Mouse (Mus musculus) gastrocnemius, postnatal 25 days (tissue): ENCODE measurements at regions not wholly inside any gene's neighbourhood (a gene's known extent, or its start where the extent isn't known, plus 50 kb on each side); places are given as distances from the start of the nearest gene placed in this dataset.

ENCODE experiments used
- DNase-seq: peaks from one replicate; pipeline ENCODE4 v3.0.0; 2022

- DNase-seq, result no peak
Observed at GRCm38 (mm10) chr13:44564705-44565104, 164.6 kb upstream of the Jarid2 start.

- no peak for DNase-seq
Observed at GRCm38 (mm10) chr13:44567696-44568095, 161.6 kb upstream of the Jarid2 start.

- DNase-seq, result no peak
Observed at GRCm38 (mm10) chr13:44569241-44569778, 160.0 kb upstream of the Jarid2 start.

DNA sequence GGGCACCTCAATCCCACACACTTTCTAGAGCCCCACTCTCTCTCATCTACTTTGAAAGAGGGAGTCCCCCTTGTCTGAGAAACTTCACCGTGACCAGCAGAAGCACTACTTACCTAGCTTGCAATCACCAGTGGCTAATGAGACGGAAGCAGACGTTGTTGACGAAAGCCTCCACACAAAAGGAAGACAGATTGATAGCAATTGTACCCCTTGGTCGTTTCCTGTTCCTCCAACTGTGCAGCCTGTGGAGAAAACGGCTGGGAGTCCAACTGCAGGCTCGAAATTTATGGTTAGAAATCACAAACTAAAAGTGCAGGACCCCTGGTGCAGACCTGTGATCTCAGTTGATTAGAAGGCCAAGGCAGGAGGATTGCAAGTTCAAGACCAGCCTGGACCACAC, 155.8 kb upstream of the Jarid2 start:
- no peak for DNase-seq

- no peak for DNase-seq
Observed at GRCm38 (mm10) chr13:44579215-44579614, 150.1 kb upstream of the Jarid2 start.

- no peak for DNase-seq
Observed at GRCm38 (mm10) chr13:44580156-44580736, 149.0 kb upstream of the Jarid2 start.

DNA sequence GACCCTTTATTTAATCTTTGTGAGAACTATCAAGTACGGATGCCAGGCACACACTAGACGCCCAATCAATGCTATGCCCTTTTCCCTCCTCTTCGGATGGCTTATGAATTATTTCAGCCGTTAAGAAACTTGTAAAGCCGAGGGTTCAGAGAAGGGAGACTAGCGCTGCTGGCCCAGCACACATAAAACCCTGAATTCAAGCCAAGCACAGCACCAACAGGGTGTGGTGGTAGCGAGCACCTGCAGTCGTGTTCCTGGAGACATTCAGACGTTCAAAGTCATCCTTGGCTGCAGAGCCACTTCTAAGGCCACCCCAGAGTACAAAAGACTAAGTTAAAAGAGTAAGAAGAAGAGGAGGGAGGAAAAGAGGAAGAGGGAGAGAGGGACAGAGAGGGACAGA, 148.5 kb upstream of the Jarid2 start:
- no peak for DNase-seq

- DNase-seq, result no peak
Observed at GRCm38 (mm10) chr13:44581947-44582766, 147.1 kb upstream of the Jarid2 start.

DNA sequence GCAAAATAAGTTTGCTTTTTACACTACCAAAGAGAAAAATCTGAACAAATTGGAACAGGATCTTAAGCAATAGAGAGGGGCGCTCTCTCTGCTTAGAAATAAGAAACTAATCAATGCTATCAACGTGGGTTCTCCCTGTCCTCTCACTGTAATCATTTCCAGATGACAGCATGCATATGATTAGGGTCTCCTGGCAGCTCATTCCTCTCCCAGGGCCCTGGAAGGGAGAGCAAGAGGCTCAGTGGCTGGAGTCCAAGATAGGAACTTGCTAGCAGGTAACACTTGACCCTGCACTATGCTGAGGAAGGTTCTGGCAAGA, 146.5 kb upstream of the Jarid2 start:
- DNase-seq, result no peak

- no peak for DNase-seq
Observed at GRCm38 (mm10) chr13:44583614-44584013, 145.7 kb upstream of the Jarid2 start.

GRCm38 (mm10) chr13:44584151-44584550, 145.1 kb upstream of the Jarid2 start:
- no peak for DNase-seq

DNA sequence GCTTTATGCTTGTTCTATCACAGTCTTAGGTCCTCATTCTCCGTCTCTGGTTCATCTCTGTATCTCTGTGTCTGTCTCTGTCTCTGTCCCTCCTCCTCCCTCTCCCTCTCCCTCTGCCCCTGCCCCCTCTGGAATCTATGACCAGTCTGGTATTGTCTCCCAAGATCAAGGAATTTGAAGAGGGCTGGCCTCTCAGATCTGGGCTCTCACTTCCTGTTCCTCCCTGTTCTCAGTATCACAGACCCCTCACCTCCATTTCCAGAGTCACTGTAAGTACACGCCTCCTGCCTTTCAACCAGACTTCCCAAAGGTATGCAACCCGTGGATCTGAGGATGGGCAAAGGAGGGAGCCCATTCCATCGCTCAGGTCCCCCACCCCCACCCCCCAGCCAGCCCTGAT, 144.7 kb upstream of the Jarid2 start:
- no peak for DNase-seq

- no peak for DNase-seq
Observed at GRCm38 (mm10) chr13:44587846-44588245, 141.4 kb upstream of the Jarid2 start.

GRCm38 (mm10) chr13:44594645-44595044, 134.6 kb upstream of the Jarid2 start:
- peak; percentile 65 for DNase-seq

DNA sequence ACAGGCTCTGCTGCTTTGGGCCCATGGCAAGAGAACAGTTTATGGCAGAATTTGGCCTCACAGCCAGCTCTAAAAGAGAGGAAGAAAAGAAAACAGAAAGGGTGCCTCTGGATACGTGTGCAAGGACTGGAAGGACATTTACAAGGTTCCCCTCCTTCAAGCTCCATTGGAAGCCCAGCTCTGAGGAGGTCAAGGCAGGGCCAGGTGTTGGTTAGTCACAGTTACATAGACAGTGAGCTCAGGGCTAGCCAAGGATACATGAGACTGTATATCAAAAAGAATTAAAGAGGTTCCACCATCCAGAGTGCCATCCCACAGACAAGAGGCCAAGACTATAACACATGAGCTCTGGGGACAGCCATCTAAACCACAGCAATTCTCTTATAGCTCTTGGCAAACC, 131.6 kb upstream of the Jarid2 start:
- DNase-seq, result no peak

DNA sequence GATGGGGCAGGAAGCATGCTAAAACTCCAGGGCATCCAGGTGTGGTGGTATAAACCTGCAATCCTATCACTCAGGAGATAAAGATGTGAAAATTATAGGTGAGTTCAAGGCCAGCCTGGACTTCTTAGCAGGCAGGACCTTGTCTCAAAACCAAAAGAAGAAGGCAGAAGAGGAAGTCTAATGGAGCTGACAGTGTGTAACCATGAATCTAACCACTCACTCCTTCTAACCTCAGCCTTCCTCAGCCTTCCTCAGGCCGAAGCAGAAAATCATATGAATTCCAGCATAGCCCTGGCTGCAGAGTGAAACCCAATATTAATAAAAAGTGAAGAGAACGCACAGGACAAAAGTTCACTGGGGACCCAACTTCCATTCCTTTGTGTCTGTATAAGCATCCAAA, 128.2 kb upstream of the Jarid2 start:
- no peak for DNase-seq

DNA sequence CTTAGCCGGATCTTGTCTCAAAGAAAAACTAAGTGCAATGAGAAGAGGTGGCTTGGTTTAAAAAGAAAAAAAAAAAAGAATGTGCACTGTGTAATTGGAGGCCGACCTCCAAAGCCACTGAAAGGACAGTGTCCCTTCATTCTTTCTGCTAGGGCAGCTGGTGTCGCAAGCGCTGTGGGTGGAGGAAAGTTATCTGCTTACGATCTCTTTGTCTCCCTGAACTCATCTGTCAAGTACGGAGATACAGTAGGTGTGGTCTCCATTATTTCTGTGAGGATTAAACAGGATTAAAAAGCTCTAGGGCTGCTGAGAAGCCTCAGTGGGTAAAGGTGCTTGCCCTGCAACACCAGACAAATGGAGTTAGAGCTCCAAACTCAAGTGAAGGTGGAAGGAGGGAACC, 126.6 kb upstream of the Jarid2 start:
- DNase-seq, result no peak

- DNase-seq, result no peak
Observed at GRCm38 (mm10) chr13:44607316-44608285, 121.7 kb upstream of the Jarid2 start.

- no peak for DNase-seq
Observed at GRCm38 (mm10) chr13:44608286-44608675, 121.0 kb upstream of the Jarid2 start.

GRCm38 (mm10) chr13:44608681-44609335, 120.5 kb upstream of the Jarid2 start:
- DNase-seq, result no peak

DNA sequence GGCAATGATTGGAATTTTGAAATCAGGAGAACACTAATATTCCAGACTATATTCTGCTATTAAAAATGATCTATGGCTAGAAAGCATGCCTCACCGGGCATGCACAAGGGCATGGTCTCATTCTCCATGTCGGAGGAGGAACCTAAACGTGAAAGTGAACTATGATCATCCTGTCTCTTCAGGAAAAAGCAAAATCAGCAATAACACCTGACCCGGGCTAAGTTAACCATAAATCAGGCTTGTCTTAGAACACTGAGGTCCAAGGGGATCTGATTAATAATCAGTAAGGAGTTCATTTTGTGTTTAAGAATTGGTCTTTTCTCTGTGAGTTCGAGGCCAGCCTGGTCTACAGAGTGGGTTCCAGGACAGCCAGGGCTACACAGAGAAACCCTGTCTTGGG, 119.7 kb upstream of the Jarid2 start:
- no peak for DNase-seq

- DNase-seq, result no peak
Observed at GRCm38 (mm10) chr13:44615696-44616095, 113.6 kb upstream of the Jarid2 start.
